Mouse (Mus musculus) brown adipose tissue, adult 24 weeks (tissue): ENCODE measurements at regions not wholly inside any gene's neighbourhood (a gene's known extent, or its start where the extent isn't known, plus 50 kb on each side); places are given as distances from the start of the nearest gene placed in this dataset.

Experiments
- H3K27ac ChIP-seq: fragments of 200-500 bp; replicated peaks from 2 replicates; pipeline ENCODE4 v1.5.1; 2012; ENCODE audit warnings: low read depth, mild to moderate bottlenecking, low read length
- H3K4me1 ChIP-seq: fragments of 200-500 bp; 2 replicates; pipeline ENCODE4 v1.6.1; 2012; ENCODE audit warnings: low read length, mixed read lengths; ENCODE audit not compliant: control insufficient read depth, insufficient read depth, insufficient read length
- H3K4me3 ChIP-seq: fragments of 200-500 bp; 2 replicates; pipeline ENCODE4 v1.5.1; 2012; ENCODE audit warnings: low read depth, mild to moderate bottlenecking, low read length, moderate library complexity; ENCODE audit not compliant: insufficient read depth

GRCm38 (mm10) chr2:94248948-94249347 is 91.2 kb upstream of the Hsd17b12 start:
- no peaks in the 10 kb centered on the region for H3K4me1 ChIP-seq
- no peak overlapping the region for H3K27ac ChIP-seq
- no peak overlapping the region for H3K4me3 ChIP-seq

GRCm38 (mm10) chr2:94246851-94247471 is 89.2 kb upstream of the Hsd17b12 start:
- Histone ChIP-seq H3K27ac (no peak overlapping the region), H3K4me1 (no peaks in the 10 kb centered on the region; the same call in 1 of the 2 replicates), H3K4me3 (no peak overlapping the region)

GRCm38 (mm10) chr2:94246180-94246611 is 88.4 kb upstream of the Hsd17b12 start:
- H3K27ac ChIP-seq, result no peak overlapping the region
- no peaks in the 10 kb centered on the region; the same call in 1 of the 2 replicates for H3K4me1 ChIP-seq
- no peak overlapping the region for H3K4me3 ChIP-seq

- Histone ChIP-seq H3K4me1 (no peaks in the 10 kb centered on the region; the same call in 1 of the 2 replicates), H3K4me3 (no peak overlapping the region), H3K27ac (no peak overlapping the region)
Measured at GRCm38 (mm10) chr2:94245305-94245959, 87.7 kb upstream of the Hsd17b12 start.

GRCm38 (mm10) chr2:94244140-94244539 is 86.4 kb upstream of the Hsd17b12 start:
- H3K4me3 ChIP-seq, result no peak overlapping the region
- no peaks in the 10 kb centered on the region; the same call in 1 of the 2 replicates for H3K4me1 ChIP-seq
- no peak overlapping the region for H3K27ac ChIP-seq

- H3K4me1 ChIP-seq, result no peaks in the 10 kb centered on the region; the same call in 1 of the 2 replicates
- H3K27ac ChIP-seq, result no peak overlapping the region
- H3K4me3 ChIP-seq, result no peak overlapping the region
Measured at GRCm38 (mm10) chr2:94243053-94243916, 85.5 kb upstream of the Hsd17b12 start.

- no peak overlapping the region for H3K27ac ChIP-seq
- H3K4me1 ChIP-seq, result no peaks in the 10 kb centered on the region; the same call in 1 of the 2 replicates
- no peak overlapping the region for H3K4me3 ChIP-seq
Measured at GRCm38 (mm10) chr2:94242406-94243052, 84.8 kb upstream of the Hsd17b12 start.

GRCm38 (mm10) chr2:94242051-94242397 is 84.3 kb upstream of the Hsd17b12 start:
- Histone ChIP-seq H3K4me3 (no peak overlapping the region; the same call in 1 of the 2 replicates), H3K27ac (no peak overlapping the region), H3K4me1 (no peaks in the 10 kb centered on the region; the same call in 1 of the 2 replicates)

- no peak overlapping the region for H3K27ac ChIP-seq
- H3K4me3 ChIP-seq, result peak overlapping the region; percentile 53
- H3K4me1 ChIP-seq, result no peaks in the 10 kb centered on the region; the same call in 1 of the 2 replicates
Measured at GRCm38 (mm10) chr2:94241301-94242050, 83.7 kb upstream of the Hsd17b12 start.

- no peak overlapping the region for H3K4me3 ChIP-seq
- no peak overlapping the region for H3K27ac ChIP-seq
- no peaks in the 10 kb centered on the region; the same call in 1 of the 2 replicates for H3K4me1 ChIP-seq
Measured at GRCm38 (mm10) chr2:94240411-94240810, 82.6 kb upstream of the Hsd17b12 start.

GRCm38 (mm10) chr2:94239573-94239972 is 81.8 kb upstream of the Hsd17b12 start:
- Histone ChIP-seq H3K4me3 (no peak overlapping the region), H3K4me1 (no peaks in the 10 kb centered on the region; the same call in 1 of the 2 replicates), H3K27ac (no peak overlapping the region)

- no peak overlapping the region for H3K4me3 ChIP-seq
- H3K27ac ChIP-seq, result no peak overlapping the region
- no peaks in the 10 kb centered on the region for H3K4me1 ChIP-seq
Measured at GRCm38 (mm10) chr2:94236479-94236878, 78.7 kb upstream of the Hsd17b12 start.

GRCm38 (mm10) chr2:94233597-94233996 is 75.8 kb upstream of the Hsd17b12 start:
- H3K27ac ChIP-seq, result no peak overlapping the region
- H3K4me3 ChIP-seq, result no peak overlapping the region
- no peaks in the 10 kb centered on the region for H3K4me1 ChIP-seq

- H3K4me3 ChIP-seq, result no peak overlapping the region
- no peak overlapping the region for H3K27ac ChIP-seq
Measured at GRCm38 (mm10) chr2:94219421-94219820, 61.7 kb upstream of the Hsd17b12 start.

More at GRCm38 (mm10) chr2:94219421-94219820, 61.7 kb upstream of the Hsd17b12 start:
- H3K4me1 ChIP-seq, result no peaks in the 10 kb centered on the region
